In the genomic region with DNA sequence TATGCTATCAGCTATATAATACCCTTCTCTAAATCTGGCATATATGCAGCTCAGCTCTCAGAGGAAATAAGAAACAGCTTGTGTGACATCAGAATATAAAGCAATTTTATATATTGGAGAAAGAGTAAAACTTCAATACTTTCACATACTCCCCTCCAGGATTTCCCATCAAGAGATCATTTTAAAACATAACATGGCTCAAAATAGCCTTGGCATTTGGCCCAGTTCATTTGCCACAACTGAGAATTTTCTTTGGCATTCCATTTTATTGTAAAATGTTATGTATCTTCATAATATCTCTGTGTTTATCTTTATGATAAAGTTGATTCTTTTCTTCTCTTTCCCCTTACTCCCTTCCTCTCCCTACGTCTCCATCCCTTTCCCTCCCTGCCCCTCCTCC, we compare ENCODE assay signal across 28 mouse cellular contexts. TPM values are rescaled to one million over a fixed set of nuclear protein-coding genes. Genes with fewer than 3 reads are reported as not detected.
DNase-seq lines count a peak whose midpoint lies in the region; ATAC-seq and TF ChIP-seq lines count a peak whose summit lies in the region.
"Had no signal": no experiment of that assay in that cellular context is flagged by ENCODE, and none has a peak within 500 bp of the region (broad histone marks: within the 10 kb centered on the region; RNA-seq: fewer than 3 reads in every experiment).

No protein-coding gene starts in this region.

- peak; percentile 51 for DNase-seq in embryonic facial prominence, embryonic 14.5 days (ENCODE audit: low spot score)
- DNase-seq in embryonic facial prominence, embryonic 10.5 days (ENCODE audit: low spot score): no peak
- no peak for DNase-seq in left cerebral cortex, adult 2 months (ENCODE audit: extremely low spot score in 1 of 2, low spot score in 2 of 2)
- no peak for DNase-seq in left cerebral cortex, adult 11 months (ENCODE audit: low spot score)
- peak; percentile 20 for DNase-seq in right cerebral cortex, postnatal 4 days
- DNase-seq in right cerebral cortex, postnatal 14 days: no peak
- DNase-seq in Muller cell, postnatal 12 days (ENCODE audit: inconsistent ontology term): no peak
- DNase-seq: adrenal gland, adult 8-10 months; adrenal gland, postnatal 36 days; cerebellum, adult 11 months; cerebellum, adult 8-10 months; cerebellum, postnatal 14 days; embryo, embryonic 11 days; gastrocnemius, postnatal 10 days; heart, adult 18-20 months; heart, postnatal 10 days; heart, postnatal 4 days had no signal

- no peaks in the 10 kb centered on the region for H3K27me3 ChIP-seq in embryonic facial prominence, embryonic 14.5 days (replicated peaks; ENCODE audit: control insufficient read depth, insufficient read depth, low read length)
- H3K27me3 ChIP-seq in embryonic facial prominence, embryonic 10.5 days (replicated peaks; ENCODE audit: low read depth, poor library complexity, severe bottlenecking): no peaks in the 10 kb centered on the region
- H3K27me3 ChIP-seq: embryonic facial prominence, embryonic 12.5 days; forebrain, embryonic 13.5 days; hindbrain, embryonic 12.5 days had no signal

- no peak overlapping the region for H3K27ac ChIP-seq in embryonic facial prominence, embryonic 14.5 days (replicated peaks; ENCODE audit: low read depth, low read length)
- H3K27ac ChIP-seq in embryonic facial prominence, embryonic 10.5 days (replicated peaks): no peak overlapping the region
- H3K27ac ChIP-seq in left cerebral cortex, adult 2 months: peak overlapping the region; percentile 45; the same call in 1 of the 2 replicates
- H3K27ac ChIP-seq: embryonic facial prominence, embryonic 12.5 days; forebrain, embryonic 13.5 days; heart, embryonic 10.5 days; hindbrain, embryonic 12.5 days had no signal

- H3K9ac ChIP-seq in embryonic facial prominence, embryonic 14.5 days (ENCODE audit: low read depth, low read length): no peak overlapping the region
- H3K9ac ChIP-seq: embryonic facial prominence, embryonic 12.5 days; forebrain, embryonic 13.5 days; hindbrain, embryonic 12.5 days had no signal

- ATAC-seq in embryonic facial prominence, embryonic 14.5 days (ENCODE audit: low read depth): no peak
- ATAC-seq: forebrain, embryonic 13.5 days; hindbrain, embryonic 16.5 days; inflammation-experienced regulatory T-cells, adult 6 months had no signal

- intact Hi-C loops in left cerebral cortex, adult 2 months (cut with DNase I): no loop called here

- TF ChIP-seq CTCF in left cerebral cortex, adult 2 months (IDR thresholded peaks at IDR 0.05): no peak

- no peaks in the 10 kb centered on the region for H3K9me3 ChIP-seq in embryonic facial prominence, embryonic 14.5 days (ENCODE audit: control insufficient read depth, low read length)
- no peaks in the 10 kb centered on the region for H3K9me3 ChIP-seq in embryonic facial prominence, embryonic 10.5 days
- H3K9me3 ChIP-seq: heart, embryonic 10.5 days; hindbrain, embryonic 12.5 days had no signal

- 56% methylated on average over 1 of the region's 1 CpGs for WGBS in embryonic facial prominence, embryonic 14.5 days
- WGBS in embryonic facial prominence, embryonic 10.5 days: 81% methylated on average over 1 of the region's 1 CpGs

- no peaks in the 10 kb centered on the region for H3K36me3 ChIP-seq in embryonic facial prominence, embryonic 14.5 days (ENCODE audit: control insufficient read depth, insufficient read depth, low read length)
- no peaks in the 10 kb centered on the region for H3K36me3 ChIP-seq in embryonic facial prominence, embryonic 10.5 days (replicated peaks)
- H3K36me3 ChIP-seq: embryonic facial prominence, embryonic 12.5 days; heart, embryonic 10.5 days; hindbrain, embryonic 12.5 days had no signal

- H3K4me1 ChIP-seq in embryonic facial prominence, embryonic 14.5 days (ENCODE audit: control insufficient read depth, insufficient read depth, low read length): 0 out of 2 replicates have a peak, but pooled peaks cover 5% of the 10 kb centered on the region
- no peaks in the 10 kb centered on the region for H3K4me1 ChIP-seq in embryonic facial prominence, embryonic 10.5 days
- H3K4me1 ChIP-seq: embryonic facial prominence, embryonic 12.5 days; forebrain, embryonic 13.5 days; heart, embryonic 10.5 days; hindbrain, embryonic 12.5 days had no signal

- no peak overlapping the region for H3K4me2 ChIP-seq in embryonic facial prominence, embryonic 14.5 days (ENCODE audit: low read depth, low read length)
- H3K4me2 ChIP-seq: embryonic facial prominence, embryonic 12.5 days; forebrain, embryonic 13.5 days; hindbrain, embryonic 12.5 days had no signal

- H3K4me3 ChIP-seq in embryonic facial prominence, embryonic 14.5 days (ENCODE audit: low read depth, low read length): no peak overlapping the region
- no peak overlapping the region for H3K4me3 ChIP-seq in embryonic facial prominence, embryonic 10.5 days
- no peak overlapping the region for H3K4me3 ChIP-seq in left cerebral cortex, adult 2 months
- H3K4me3 ChIP-seq: embryonic facial prominence, embryonic 12.5 days; forebrain, embryonic 13.5 days; heart, embryonic 10.5 days; hindbrain, embryonic 12.5 days had no signal

RNA-seq across cellular contexts. Expression of a gene that starts 32.8 kb away (rescaled TPM):
- polyA plus RNA-seq in embryonic facial prominence, embryonic 14.5 days (2014; fragmentation: Nextera tagmentation; extraction: Ambion mirVana): 0.42 and 0.50 TPM in 2 replicates
- not detected in 2 replicates for polyA plus RNA-seq in embryonic facial prominence, embryonic 10.5 days (2016; fragmentation: Nextera tagmentation; extraction: Ambion mirVana)
- total RNA-seq in left cerebral cortex, adult 2 months (2021): 10 to 100 TPM; 15.3 to 21.5 TPM
- total RNA-seq: common myeloid progenitor, adult 5-6 weeks; gastrocnemius, postnatal 10 days; gastrocnemius, postnatal 4 days; heart, postnatal 4 days; MEL had no signal
- polyA plus RNA-seq: C2C12; embryonic facial prominence, embryonic 12.5 days; heart, embryonic 10.5 days; heart, embryonic 14.5 days; inflammation-experienced regulatory T-cells, adult 6 months had no signal

Comparison
In these comparisons a context has a peak if more than half of its experiments do, and no peak if none do; other contexts are left out.
1. DNase-seq: peak in embryonic facial prominence, embryonic 14.5 days (single experiment) and right cerebral cortex, postnatal 4 days (single experiment); none in embryonic facial prominence, embryonic 10.5 days (single experiment), left cerebral cortex, adult 2 months (0 of 2), left cerebral cortex, adult 11 months (single experiment), right cerebral cortex, postnatal 14 days (single experiment) and Muller cell, postnatal 12 days (single experiment).